Mouse (Mus musculus) heart, embryonic 15.5 days (tissue): ENCODE measurements at regions not wholly inside any gene's neighbourhood (a gene's known extent, or its start where the extent isn't known, plus 50 kb on each side); places are given as distances from the start of the nearest gene placed in this dataset.
A peak's percentile ranks its signal among the peaks of the same experiment; 100 is the strongest.

ENCODE experiments used
- ATAC-seq: fragments of 200-750 bp; cut with Nextera tagmentation; replicated peaks from 2 replicates; pipeline ENCODE4 v1.8.0; 2017; ENCODE audit warnings: low read depth, moderate TSS enrichment; ENCODE audit not compliant: insufficient number of reproducible peaks, insufficient read depth, low FRiP score
- H3K27ac ChIP-seq: fragments of 300-500 bp; sonication (generic); 2 replicates; pipeline ENCODE4 v1.5.1; 2015; ENCODE audit warnings: mild to moderate bottlenecking, inconsistent platforms
- H3K27me3 ChIP-seq: fragments of 300-500 bp; sonication (generic); 2 replicates; pipeline ENCODE4 v1.6.1; 2015; ENCODE audit warnings: inconsistent platforms
- H3K36me3 ChIP-seq: fragments of 300-500 bp; sonication (generic); 2 replicates; pipeline ENCODE4 v1.6.1; 2015; ENCODE audit warnings: mild to moderate bottlenecking, inconsistent platforms
- H3K4me1 ChIP-seq: fragments of 300-500 bp; sonication (generic); replicated peaks from 2 replicates; pipeline ENCODE4 v1.6.1; 2015; ENCODE audit warnings: inconsistent platforms
- H3K4me2 ChIP-seq: fragments of 300-500 bp; sonication (generic); 2 replicates; pipeline ENCODE4 v1.6.1; 2015; ENCODE audit warnings: inconsistent platforms, mild to moderate bottlenecking, moderate library complexity
- H3K4me3 ChIP-seq: fragments of 300-500 bp; sonication (generic); 2 replicates; pipeline ENCODE4 v1.5.1; 2015; ENCODE audit warnings: mild to moderate bottlenecking, inconsistent platforms
- H3K9ac ChIP-seq: fragments of 300-500 bp; sonication (generic); 2 replicates; pipeline ENCODE4 v1.6.1; 2015; ENCODE audit warnings: mild to moderate bottlenecking, inconsistent platforms
- H3K9me3 ChIP-seq: fragments of 300-500 bp; sonication (generic); replicated peaks from 2 replicates; pipeline ENCODE4 v1.6.1; 2016; ENCODE audit warnings: inconsistent platforms
- WGBS: fragments of 180-500 bp; shearing (Covaris S2); methylation state at CpG from one replicate; pipeline ENCODE4 v1.1.7; 2015; ENCODE audit warnings: mixed read lengths; 5-methylcytosine and 5-hydroxymethylcytosine counted together

DNA sequence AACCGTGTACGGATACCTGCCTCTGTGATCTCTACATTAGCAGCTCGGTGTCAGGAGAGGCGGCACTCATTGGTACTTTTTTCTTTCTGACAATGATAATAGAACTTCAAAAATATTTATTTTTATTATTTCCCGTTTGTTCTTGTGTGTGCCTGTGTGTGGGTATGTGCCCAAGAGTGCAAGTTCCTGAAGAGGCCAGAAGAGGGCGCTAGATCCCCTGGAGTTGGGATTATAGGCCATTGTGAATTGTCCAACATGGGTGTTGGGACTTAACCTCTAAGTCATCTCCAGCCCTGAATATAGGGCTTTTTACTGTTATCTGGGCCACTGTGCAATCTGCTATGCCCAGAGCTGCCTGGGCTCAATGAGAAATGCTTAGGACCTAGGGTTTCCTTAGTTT lies 99.6 kb upstream of the Zc3h12a start:
- Histone ChIP-seq H3K4me3 (no peak overlapping the region), H3K4me1 (no peaks in the 10 kb centered on the region), H3K27ac (no peak overlapping the region), H3K36me3 (no peaks in the 10 kb centered on the region), H3K9me3 (no peaks in the 10 kb centered on the region), H3K27me3 (peaks cover 23% of the 10 kb centered on the region), H3K4me2 (no peak overlapping the region), H3K9ac (no peak overlapping the region)
- ATAC-seq, result no peak
- WGBS, result 84% methylated on average over 6 of the region's 6 CpGs

DNA sequence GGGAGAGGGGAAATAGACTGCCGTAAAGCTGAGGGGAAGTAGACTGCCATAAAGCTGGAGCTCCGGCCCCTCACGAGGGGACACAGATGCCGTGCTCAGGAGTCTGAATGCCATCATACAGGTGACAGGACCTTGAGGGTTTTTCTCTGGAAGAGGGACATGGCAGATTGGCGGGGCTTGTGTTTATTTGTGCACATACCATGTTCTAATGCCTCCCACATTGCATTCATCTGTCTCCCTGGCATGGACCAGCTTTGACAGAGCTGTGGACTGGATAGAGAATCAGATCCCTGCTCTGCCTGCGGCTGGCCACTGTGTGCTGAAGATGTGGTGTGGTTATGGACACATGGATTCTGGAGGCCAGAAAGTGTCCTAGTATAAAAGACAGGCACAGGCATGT lies 95.3 kb upstream of the Zc3h12a start:
- Histone ChIP-seq H3K9me3 (no peaks in the 10 kb centered on the region), H3K36me3 (no peaks in the 10 kb centered on the region), H3K4me2 (no peak overlapping the region), H3K4me3 (no peak overlapping the region), H3K27ac (no peak overlapping the region), H3K27me3 (peaks cover 8% of the 10 kb centered on the region), H3K4me1 (no peaks in the 10 kb centered on the region), H3K9ac (no peak overlapping the region)
- ATAC-seq, result no peak
- 65% methylated on average over 6 of the region's 6 CpGs for WGBS

DNA sequence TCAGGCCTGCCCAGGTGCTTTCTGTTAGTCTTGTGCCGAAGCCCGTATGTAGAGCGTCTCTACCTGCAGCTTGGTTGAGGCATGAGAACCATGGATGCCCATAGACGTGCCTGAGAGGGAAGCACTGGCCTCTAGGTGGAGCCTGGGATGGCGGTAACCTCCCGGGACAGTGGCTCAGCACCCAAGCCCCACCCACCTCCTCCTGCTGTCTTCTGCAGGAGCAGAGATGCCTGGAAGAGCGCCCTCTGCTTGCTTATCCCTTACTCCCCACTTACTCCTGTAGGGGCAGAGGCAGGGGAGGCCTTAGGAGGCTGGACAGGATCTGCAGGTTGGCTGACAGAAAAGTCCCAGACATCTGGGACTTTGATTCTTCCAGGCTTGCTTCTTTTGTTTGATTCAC lies 92.7 kb upstream of the Zc3h12a start:
- WGBS, result 26% methylated on average over 7 of the region's 7 CpGs
- H3K9ac ChIP-seq, result no peak overlapping the region
- H3K4me3 ChIP-seq, result no peak overlapping the region
- H3K27me3 ChIP-seq, result peaks cover 8% of the 10 kb centered on the region
- H3K9me3 ChIP-seq, result no peaks in the 10 kb centered on the region
- H3K4me1 ChIP-seq, result no peaks in the 10 kb centered on the region
- no peak overlapping the region for H3K27ac ChIP-seq
- no peaks in the 10 kb centered on the region for H3K36me3 ChIP-seq
- no peak for ATAC-seq
- H3K4me2 ChIP-seq, result no peak overlapping the region

DNA sequence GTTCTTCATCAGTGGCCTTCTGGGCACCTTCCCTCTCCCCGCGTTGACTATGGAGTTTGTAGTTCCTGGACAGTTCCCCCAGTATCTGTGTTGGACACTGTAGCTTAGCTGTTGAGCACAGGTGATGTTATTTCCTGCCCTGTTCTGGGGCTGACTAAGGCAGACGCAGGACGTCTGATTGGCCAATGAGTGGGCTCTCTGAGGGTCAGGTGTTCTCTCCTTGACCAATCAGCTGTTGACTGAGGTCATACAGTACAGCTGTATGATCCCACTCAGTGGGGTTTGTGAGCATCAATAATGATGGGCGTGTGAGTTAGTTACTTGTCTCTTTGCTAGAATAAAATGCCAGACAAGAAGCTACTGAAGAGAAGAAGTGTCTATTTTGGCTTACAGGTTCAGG lies 91.6 kb upstream of the Zc3h12a start:
- Histone ChIP-seq H3K4me3 (no peak overlapping the region), H3K36me3 (no peaks in the 10 kb centered on the region), H3K4me2 (no peak overlapping the region), H3K4me1 (no peaks in the 10 kb centered on the region), H3K27me3 (peaks cover 6% of the 10 kb centered on the region), H3K9ac (no peak overlapping the region), H3K27ac (no peak overlapping the region), H3K9me3 (no peaks in the 10 kb centered on the region)
- WGBS, result 81% methylated on average over 5 of the region's 5 CpGs
- ATAC-seq, result no peak

GRCm38 (mm10) chr4:125214306-125214705 lies 86.7 kb upstream of the Zc3h12a start:
- ATAC-seq, result no peak
- no peaks in the 10 kb centered on the region for H3K9me3 ChIP-seq
- H3K9ac ChIP-seq, result no peak overlapping the region
- H3K4me3 ChIP-seq, result no peak overlapping the region
- no peaks in the 10 kb centered on the region; the same call in 1 of the 2 replicates for H3K4me1 ChIP-seq
- no peaks in the 10 kb centered on the region for H3K36me3 ChIP-seq
- H3K4me2 ChIP-seq, result no peak overlapping the region
- H3K27ac ChIP-seq, result no peak overlapping the region
- H3K27me3 ChIP-seq, result peaks cover 12% of the 10 kb centered on the region; the same call in 1 of the 2 replicates
- 59% methylated on average over 10 of the region's 10 CpGs for WGBS

GRCm38 (mm10) chr4:125212176-125212530 lies 84.5 kb upstream of the Zc3h12a start:
- no peaks in the 10 kb centered on the region for H3K9me3 ChIP-seq
- no peak overlapping the region for H3K4me3 ChIP-seq
- H3K4me2 ChIP-seq, result no peak overlapping the region
- no peak for ATAC-seq
- H3K9ac ChIP-seq, result no peak overlapping the region
- WGBS, result 27% methylated on average over 7 of the region's 7 CpGs
- peaks cover 12% of the 10 kb centered on the region; the same call in 1 of the 2 replicates for H3K27me3 ChIP-seq
- H3K4me1 ChIP-seq, result no peaks in the 10 kb centered on the region; the same call in 1 of the 2 replicates
- no peak overlapping the region for H3K27ac ChIP-seq
- H3K36me3 ChIP-seq, result no peaks in the 10 kb centered on the region

GRCm38 (mm10) chr4:125211459-125212175 lies 84.0 kb upstream of the Zc3h12a start:
- 0 out of 2 replicates have a peak, but pooled peaks have one; percentile 18 for ATAC-seq
- Histone ChIP-seq H3K4me1 (no peaks in the 10 kb centered on the region; the same call in 1 of the 2 replicates), H3K27me3 (peaks cover 12% of the 10 kb centered on the region; the same call in 1 of the 2 replicates)

DNA sequence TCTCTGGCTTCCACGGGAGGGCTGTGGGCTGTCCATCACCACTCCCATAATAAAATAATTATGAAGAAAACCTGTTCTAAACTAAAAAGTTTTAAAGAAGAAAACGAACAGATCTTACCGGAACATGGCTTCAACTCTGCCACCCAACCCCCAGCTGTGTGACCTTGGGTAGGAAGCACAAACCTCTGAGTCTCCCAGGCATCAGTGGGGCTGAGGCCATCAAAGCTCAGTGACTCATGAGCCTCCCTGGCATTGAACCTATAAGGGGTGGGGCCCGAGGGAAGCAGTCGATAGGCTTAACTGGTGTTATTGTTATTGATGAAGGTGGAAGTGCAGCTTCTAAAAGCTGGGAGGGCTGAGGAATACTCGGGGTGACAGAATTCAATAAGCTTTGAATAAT lies 83.1 kb upstream of the Zc3h12a start:
- Histone ChIP-seq H3K4me3 (no peak overlapping the region), H3K27ac (no peak overlapping the region), H3K36me3 (no peaks in the 10 kb centered on the region), H3K27me3 (peaks cover 12% of the 10 kb centered on the region; the same call in 1 of the 2 replicates), H3K9ac (no peak overlapping the region), H3K4me2 (no peak overlapping the region), H3K9me3 (no peaks in the 10 kb centered on the region), H3K4me1 (no peaks in the 10 kb centered on the region; the same call in 1 of the 2 replicates)
- 70% methylated on average over 6 of the region's 6 CpGs for WGBS
- ATAC-seq, result no peak

More at GRCm38 (mm10) chr4:125211459-125212175, 84.0 kb upstream of the Zc3h12a start:
- H3K27ac ChIP-seq, result no peak overlapping the region
- no peak overlapping the region for H3K9ac ChIP-seq
- no peak overlapping the region for H3K4me2 ChIP-seq
- no peak overlapping the region for H3K4me3 ChIP-seq
- no peaks in the 10 kb centered on the region for H3K9me3 ChIP-seq
- H3K36me3 ChIP-seq, result no peaks in the 10 kb centered on the region
- WGBS, result 28% methylated on average over 4 of the region's 4 CpGs

DNA sequence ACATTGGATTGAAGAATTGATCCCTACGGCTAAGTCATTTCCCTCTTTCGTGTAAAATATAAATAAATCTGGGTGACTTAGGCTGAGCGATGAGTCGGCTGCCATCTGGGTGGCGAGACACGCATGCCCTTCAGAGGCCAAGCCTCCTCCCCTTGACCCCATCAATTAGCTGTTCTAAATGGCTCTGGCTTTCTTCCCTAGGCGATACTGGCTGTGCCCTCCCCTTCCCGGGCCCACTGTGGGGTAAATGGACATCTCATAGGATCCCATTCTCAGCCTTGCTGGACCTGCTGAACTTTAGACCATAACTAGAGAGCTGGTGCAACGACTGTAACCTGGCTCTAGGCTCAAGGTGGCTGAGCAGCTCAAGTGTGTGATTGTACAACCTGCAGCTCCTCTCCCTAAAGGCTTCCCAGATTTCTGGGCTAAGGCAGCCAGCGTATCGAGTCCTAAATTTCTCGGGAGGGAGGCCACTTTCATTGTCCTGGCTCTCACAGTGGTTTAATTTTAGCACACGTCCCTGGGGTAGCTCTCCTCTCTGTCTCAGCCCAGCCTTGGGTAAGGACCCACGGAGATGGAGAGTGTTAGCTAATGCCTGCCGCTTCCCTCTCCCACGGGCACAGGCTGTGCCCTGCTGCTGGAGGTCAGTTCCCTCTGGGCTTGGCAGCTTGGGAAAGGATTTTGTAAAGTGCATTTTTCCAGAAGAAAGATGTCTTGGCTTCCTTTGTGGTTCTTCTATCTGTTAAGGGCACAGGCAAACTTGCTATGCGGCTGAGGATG lies 80.7 kb upstream of the Zc3h12a start:
- H3K27ac ChIP-seq, result no peak overlapping the region
- H3K4me1 ChIP-seq, result no peaks in the 10 kb centered on the region; the same call in 1 of the 2 replicates
- H3K4me3 ChIP-seq, result no peak overlapping the region
- no peak overlapping the region for H3K9ac ChIP-seq
- no peaks in the 10 kb centered on the region for H3K9me3 ChIP-seq
- ATAC-seq, result no peak
- no peaks in the 10 kb centered on the region for H3K36me3 ChIP-seq
- H3K4me2 ChIP-seq, result no peak overlapping the region
- 59% methylated on average over 17 of the region's 17 CpGs for WGBS
- peaks cover 11% of the 10 kb centered on the region; the same call in 1 of the 2 replicates for H3K27me3 ChIP-seq

- H3K4me1 ChIP-seq, result no peaks in the 10 kb centered on the region
- peaks cover 14% of the 10 kb centered on the region for H3K27me3 ChIP-seq
- no peaks in the 10 kb centered on the region for H3K9me3 ChIP-seq
- no peak overlapping the region for H3K4me3 ChIP-seq
- H3K36me3 ChIP-seq, result no peaks in the 10 kb centered on the region
- ATAC-seq, result no peak
- H3K9ac ChIP-seq, result no peak overlapping the region
- H3K4me2 ChIP-seq, result no peak overlapping the region
- 71% methylated on average over 8 of the region's 8 CpGs for WGBS
- H3K27ac ChIP-seq, result no peak overlapping the region
Observed at GRCm38 (mm10) chr4:125203521-125203920, 75.9 kb upstream of the Zc3h12a start.

GRCm38 (mm10) chr4:125201638-125202325 lies 74.1 kb upstream of the Zc3h12a start:
- Histone ChIP-seq H3K36me3 (no peaks in the 10 kb centered on the region), H3K9ac (no peak overlapping the region), H3K4me3 (no peak overlapping the region), H3K4me2 (no peak overlapping the region), H3K4me1 (no peaks in the 10 kb centered on the region), H3K27me3 (peaks cover 24% of the 10 kb centered on the region), H3K9me3 (no peaks in the 10 kb centered on the region), H3K27ac (no peak overlapping the region)
- no peak for ATAC-seq
- WGBS, result 69% methylated on average over 12 of the region's 12 CpGs
